Mouse (Mus musculus) liver, adult 2 months (tissue): Measurements from ENCODE around the gene Slc17a7.

Experiments
- CTCF ChIP-seq: fragments of 200-500 bp; IDR thresholded peaks from 2 replicates; pipeline ENCODE4 v1.5.1; 2011; ENCODE audit warnings: low read depth, low read length, control low read depth
- POLR2A ChIP-seq: fragments of 200-500 bp; IDR thresholded peaks from 2 replicates; pipeline ENCODE4 v1.6.1; 2011; ENCODE audit warnings: low read length, control low read depth; ENCODE audit not compliant: insufficient read depth; ENCODE audit errors: extremely low read depth

- no peak for TF ChIP-seq CTCF
- no peak for TF ChIP-seq POLR2A
These were observed 26.4 kb upstream of the Slc17a7 start for GRCm38 (mm10) chr7:45137171-45138006.
